Mouse (Mus musculus) gastrocnemius, adult 8-10 months (tissue): ENCODE results near the gene Btnl4. TPM values are rescaled to one million over a fixed set of nuclear protein-coding genes. Genes with fewer than 3 reads are reported as not detected.

ENCODE experiments used
- DNase-seq, 2 experiments: peaks; one replicate each; pipeline ENCODE4 v3.0.0; 2022; ENCODE audit warnings: low spot score in 2 of 2
- total RNA-seq, 4 experiments: library from RNA; stranded (reverse); gene quantifications; 2 replicates each; pipeline ENCODE4 v1.2.4; 2022

Btnl4 gene
- total RNA-seq, 4 experiments from 2014 or later: not detected

- no peak for DNase-seq
Measured at GRCm38 (mm10) chr17:34437606-34438005, 39.5 kb downstream of the Btnl4 start.

- DNase-seq: no peak
Measured at GRCm38 (mm10) chr17:34437120-34437519, 40.0 kb downstream of the Btnl4 start.

GRCm38 (mm10) chr17:34427597-34427996, 49.5 kb downstream of the Btnl4 start:
- DNase-seq: no peak

- DNase-seq: no peak
Measured at GRCm38 (mm10) chr17:34420014-34420413, 57.1 kb downstream of the Btnl4 start.

Other genes with a start within 250 kb of the Btnl4 start
- under 1 TPM in 1 of 4 experiments, not detected in 3; 0.10 TPM for gene H2-Ob, start 238.4 kb downstream of the Btnl4 start, total RNA-seq
- gene H2-Ab1, start 219.6 kb downstream of the Btnl4 start, total RNA-seq: 1 to 10 TPM; 2.3 to 4.7 (median 3.9) TPM
- 1 to 10 TPM; 3.1 to 4.1 (median 3.5) TPM for gene H2-Aa, start 189.5 kb downstream of the Btnl4 start, total RNA-seq
- gene H2-Eb1, start 171.5 kb downstream of the Btnl4 start, total RNA-seq: 1 to 10 TPM; 2.6 to 6.3 (median 3.7) TPM
- not detected for gene H2-Eb2, start 151.7 kb downstream of the Btnl4 start, total RNA-seq
- gene Btnl2, start 122.5 kb downstream of the Btnl4 start, total RNA-seq: under 1 TPM in 2 of 4 experiments, not detected in 2; 0.35 to 0.47 TPM
- not detected for gene Btnl1, start 100.2 kb downstream of the Btnl4 start, total RNA-seq
- not detected for gene BC051142, start 78.5 kb downstream of the Btnl4 start, total RNA-seq
- not detected for gene Btnl6, start 40.0 kb upstream of the Btnl4 start, total RNA-seq
- gene Notch4, start 87.0 kb upstream of the Btnl4 start, total RNA-seq: 1 to 10 TPM; 4.6 to 8.2 (median 5.7) TPM
- gene Gpsm3, start 112.5 kb upstream of the Btnl4 start, total RNA-seq: 1 to 10 TPM in 1 of 4 experiments, under 1 TPM in 3; 0.53 to 1.8 (median 0.77) TPM
- gene Pbx2, start 113.9 kb upstream of the Btnl4 start, total RNA-seq: 10 to 100 TPM in 3 of 4 experiments, 1 to 10 TPM in 1; 9.1 to 15.4 (median 13.8) TPM
- under 1 TPM in 1 of 4 experiments, not detected in 3; 0.19 TPM for gene Ager, start 120.5 kb upstream of the Btnl4 start, total RNA-seq
- gene Rnf5, start 126.4 kb upstream of the Btnl4 start, total RNA-seq: 10 to 100 TPM; 20.2 to 23.9 (median 22.7) TPM
- gene Agpat1, start 126.9 kb upstream of the Btnl4 start, total RNA-seq: 100 to 1,000 TPM in 2 of 4 experiments, 10 to 100 TPM in 2; 89.5 to 104 (median 97.0) TPM
- gene Egfl8, start 138.7 kb upstream of the Btnl4 start, total RNA-seq: 1 to 10 TPM in 3 of 4 experiments, under 1 TPM in 1; 0.77 to 1.4 (median 1.1) TPM
- gene Ppt2, start 151.2 kb upstream of the Btnl4 start, total RNA-seq: 10 to 100 TPM; 38.0 to 40.7 (median 39.9) TPM
- under 1 TPM in 3 of 4 experiments, not detected in 1; 0.12 to 0.35 (median 0.25) TPM for gene Prrt1, start 152.2 kb upstream of the Btnl4 start, total RNA-seq
- gene Fkbpl, start 167.4 kb upstream of the Btnl4 start, total RNA-seq: 1 to 10 TPM; 5.3 to 9.4 (median 8.9) TPM
- 1 to 10 TPM; 5.4 to 7.6 (median 6.3) TPM for gene Atf6b, start 169.8 kb upstream of the Btnl4 start, total RNA-seq
- 10 to 100 TPM; 18.1 to 27.4 (median 23.3) TPM for gene Tnxb, start 193.2 kb upstream of the Btnl4 start, total RNA-seq